Mouse (Mus musculus) ES-Bruce4 (cell line): ENCODE data around the gene Gpr6.

ENCODE experiments used
- CTCF ChIP-seq: IDR thresholded peaks from one replicate; pipeline ENCODE4 v1.8.1; 2011; ENCODE audit warnings: low read depth, low read length
- EP300 ChIP-seq: IDR thresholded peaks from 2 replicates; pipeline ENCODE4 v1.6.1; 2011; ENCODE audit warnings: low read depth, low read length; ENCODE audit not compliant: insufficient read depth
- POLR2A ChIP-seq: IDR thresholded peaks from one replicate; pipeline ENCODE4 v1.8.1; 2011; ENCODE audit warnings: low read length; ENCODE audit not compliant: insufficient read depth

DNA sequence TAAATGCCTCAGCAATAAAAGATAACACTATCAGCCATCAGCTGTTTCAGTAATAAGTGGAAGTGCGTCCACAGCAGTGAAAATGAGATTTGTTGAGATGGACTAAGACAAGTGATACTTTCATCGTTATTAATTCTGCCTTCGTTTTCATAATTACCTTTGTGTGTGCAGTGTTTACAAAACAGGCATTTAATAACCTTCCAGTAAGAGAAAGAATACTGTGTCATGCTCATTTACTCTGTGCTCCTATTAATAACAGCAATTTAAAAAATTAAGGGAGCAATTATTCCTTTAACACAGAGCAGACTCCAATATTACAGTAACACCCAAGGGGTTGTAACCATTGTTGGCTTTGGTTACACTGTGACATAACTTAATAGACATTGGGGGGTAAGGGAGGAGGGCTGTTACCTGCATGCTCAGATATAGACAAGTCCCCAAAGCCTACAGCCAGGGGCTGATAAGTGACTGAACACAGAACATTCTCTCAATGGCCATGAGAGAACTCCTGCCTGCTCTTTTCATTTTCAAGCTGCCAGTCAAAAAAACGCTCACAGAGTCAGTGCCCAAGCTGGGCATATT, 11.7 kb downstream of the Gpr6 start:
- TF ChIP-seq POLR2A (no peak), CTCF (no peak), EP300 (no peak)
